Mouse (Mus musculus) heart, embryonic 14.5 days (tissue): ENCODE measurements around the gene Vipr1. TPM values are rescaled to one million over a fixed set of nuclear protein-coding genes. Genes with fewer than 3 reads are reported as not detected.

Source experiments
- ATAC-seq: fragments of 200-750 bp; cut with Nextera tagmentation; 2 replicates; pipeline ENCODE4 v1.8.0; 2017; ENCODE audit warnings: low read depth, moderate TSS enrichment; ENCODE audit not compliant: insufficient number of reproducible peaks, insufficient read depth, low FRiP score
- H3K27ac ChIP-seq, 2 experiments: fragments of 200-500 bp in 1 of 2; fragments of 300-500 bp in 1 of 2; sonication (generic) in 1 of 2; replicated peaks in 1 of 2; 2 replicates each; pipeline ENCODE4 v1.5.1; 2012 to 2014; ENCODE audit warnings: low read depth in 2 of 2, low read length in 2 of 2, control low read depth in 1 of 2, mild to moderate bottlenecking in 1 of 2, mixed read lengths in 1 of 2; ENCODE audit not compliant: control insufficient read depth in 1 of 2, insufficient read depth in 1 of 2
- H3K27me3 ChIP-seq: fragments of 300-500 bp; sonication (generic); 2 replicates; pipeline ENCODE4 v1.6.1; 2014; ENCODE audit warnings: mild to moderate bottlenecking, low read length, control low read depth; ENCODE audit not compliant: control insufficient read depth, insufficient read depth
- H3K36me3 ChIP-seq: fragments of 300-500 bp; sonication (generic); 2 replicates; pipeline ENCODE4 v1.6.1; 2014; ENCODE audit warnings: mild to moderate bottlenecking, control low read depth, low read length, mixed read lengths; ENCODE audit not compliant: control insufficient read depth, insufficient read depth
- H3K4me1 ChIP-seq, 2 experiments: fragments of 200-500 bp in 1 of 2; fragments of 300-500 bp in 1 of 2; sonication (generic) in 1 of 2; 2 replicates each; pipeline ENCODE4 v1.6.1; 2012 to 2014; ENCODE audit warnings: low read length in 2 of 2, control low read depth in 1 of 2, mixed read lengths in 1 of 2; ENCODE audit not compliant: control insufficient read depth in 2 of 2, insufficient read depth in 2 of 2
- H3K4me2 ChIP-seq: fragments of 300-500 bp; sonication (generic); 2 replicates; pipeline ENCODE4 v1.6.1; 2014; ENCODE audit warnings: mild to moderate bottlenecking, low read length
- H3K4me3 ChIP-seq, 2 experiments: fragments of 200-500 bp in 1 of 2; fragments of 300-500 bp in 1 of 2; sonication (generic) in 1 of 2; 2 replicates each; pipeline ENCODE4 v1.5.1; 2012 to 2014; ENCODE audit warnings: low read length in 2 of 2, mild to moderate bottlenecking in 2 of 2, control low read depth in 1 of 2, low read depth in 1 of 2, moderate library complexity in 1 of 2; ENCODE audit not compliant: control insufficient read depth in 1 of 2, insufficient read depth in 1 of 2
- H3K9ac ChIP-seq: fragments of 300-500 bp; sonication (generic); 2 replicates; pipeline ENCODE4 v1.6.1; 2014; ENCODE audit warnings: mild to moderate bottlenecking, low read length
- H3K9me3 ChIP-seq: fragments of 300-500 bp; sonication (generic); 2 replicates; pipeline ENCODE4 v1.6.1; 2016; ENCODE audit warnings: low read length, control low read depth; ENCODE audit not compliant: control insufficient read depth
- WGBS: fragments of 180-500 bp; shearing (Covaris S2); extraction: QIAGEN DNeasy Blood & Tissue Kit; methylation state at CpG from one replicate; pipeline ENCODE4 v1.1.7; 2014; 5-methylcytosine and 5-hydroxymethylcytosine counted together
- polyA plus RNA-seq: library from polyadenylated mRNA; unstranded; fragments of >200 nt; fragmentation: Nextera tagmentation; extraction: Ambion mirVana; gene quantifications from 2 replicates; pipeline ENCODE4 v1.2.1, GENCODE M21; 2014

Gene Vipr1
- polyA plus RNA-seq, 1 experiment from 2014 or later, result 0.11 TPM

GRCm38 (mm10) chr9:121635835-121636576 lies 6.5 kb upstream of the Vipr1 start:
- ATAC-seq, result no peak
- H3K9ac ChIP-seq, result no peak overlapping the region
- 51% methylated on average over 7 of the region's 7 CpGs for WGBS

DNA sequence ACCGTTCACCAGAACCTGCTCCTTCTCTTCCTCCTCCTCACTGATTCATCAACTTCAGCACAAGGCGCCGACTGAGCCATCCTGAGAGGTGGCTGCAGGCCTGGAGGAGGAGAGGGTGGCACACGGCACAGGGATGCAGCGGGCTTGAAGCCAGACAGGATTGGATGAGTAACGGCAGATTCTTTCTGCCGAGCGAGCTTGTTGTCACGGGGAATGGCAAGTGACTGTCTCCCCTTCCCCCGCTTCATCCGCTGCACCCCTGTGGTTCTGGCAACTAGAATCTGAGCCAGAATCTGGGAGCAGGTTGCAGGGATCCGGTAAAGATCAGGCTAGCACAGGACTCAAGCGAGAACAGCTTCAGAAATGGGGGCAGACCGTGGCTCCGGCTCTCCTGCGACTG lies 2.7 kb upstream of the Vipr1 start:
- Histone ChIP-seq H3K9ac (no peak overlapping the region), H3K4me3 (no peak overlapping the region), H3K27me3 (peaks cover 68% of the 10 kb centered on the region), H3K36me3 (no peaks in the 10 kb centered on the region), H3K4me2 (no peak overlapping the region), H3K27ac (no peak overlapping the region), H3K4me1 (peaks cover 0 to 10% of the 10 kb centered on the region in 2 experiments; a peak in 1 of 4 replicates), H3K9me3 (no peaks in the 10 kb centered on the region)
- WGBS, result 51% methylated on average over 16 of the region's 16 CpGs
- no peak for ATAC-seq

More at GRCm38 (mm10) chr9:121635835-121636576, 6.5 kb upstream of the Vipr1 start:
- Histone ChIP-seq H3K4me2 (no peak overlapping the region), H3K36me3 (no peaks in the 10 kb centered on the region), H3K27me3 (peaks cover 34% of the 10 kb centered on the region), H3K9me3 (no peaks in the 10 kb centered on the region), H3K4me3 (no peak overlapping the region), H3K4me1 (peaks cover 6 to 8% of the 10 kb centered on the region in 2 experiments; a peak in 2 of 4 replicates), H3K27ac (no peak overlapping the region)

GRCm38 (mm10) chr9:121641235-121641915 lies 1.1 kb upstream of the Vipr1 start:
- H3K9ac ChIP-seq, result peak overlapping the region; percentile 41; the same call in 1 of the 2 replicates
- 11% methylated on average over 27 of the region's 27 CpGs for WGBS
- peaks cover 0 to 10% of the 10 kb centered on the region in 2 experiments; a peak in 1 of 4 replicates for H3K4me1 ChIP-seq
- no peak overlapping the region for H3K27ac ChIP-seq
- peaks cover 62% of the 10 kb centered on the region for H3K27me3 ChIP-seq
- no peaks in the 10 kb centered on the region for H3K36me3 ChIP-seq
- ATAC-seq, result no peak
- peak overlapping the region; percentile 90 for H3K4me2 ChIP-seq
- H3K4me3 ChIP-seq, result peak overlapping the region; percentile 9 to 46; a peak in 3 of 4 replicates
- H3K9me3 ChIP-seq, result no peaks in the 10 kb centered on the region

DNA sequence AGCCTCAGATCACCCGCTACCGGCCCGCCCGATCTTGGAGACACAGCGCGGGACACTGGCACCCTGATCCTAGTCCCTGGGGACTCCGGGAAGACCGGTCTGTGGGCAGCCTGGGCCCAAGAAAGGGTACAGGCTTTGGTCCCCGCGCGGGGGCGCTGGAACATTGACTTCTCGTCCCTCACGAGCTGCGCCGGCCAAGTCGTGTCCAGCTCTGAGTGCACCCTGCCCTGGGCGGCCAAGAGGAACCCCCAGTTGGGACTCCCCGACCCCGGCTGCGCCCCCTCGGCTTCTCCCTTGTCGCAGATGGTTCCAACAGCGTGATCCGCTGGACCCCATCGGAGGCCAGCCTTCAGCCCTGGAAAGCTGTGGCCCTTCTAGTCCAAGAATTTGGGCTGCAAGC lies 515 bp upstream of the Vipr1 start, which contains the start of gene Lyzl4:
TSS of gene Lyzl4 (minus strand) at position 96 of the 400 bp plus-strand sequence.
- H3K27me3 ChIP-seq, result peaks cover 58% of the 10 kb centered on the region
- ATAC-seq, result 0 out of 2 replicates have a peak, but pooled peaks have one; percentile 34
- H3K27ac ChIP-seq, result no peak within 1 kb of the TSS
- peak within 1 kb of the TSS; percentile 90 for H3K4me2 ChIP-seq
- WGBS, result under 1% methylated on average over 26 of the region's 26 CpGs
- H3K9ac ChIP-seq, result peak within 1 kb of the TSS; percentile 49; the same call in 1 of the 2 replicates
- no peaks in the 10 kb centered on the region for H3K9me3 ChIP-seq
- no peaks in the 10 kb centered on the region for H3K36me3 ChIP-seq
- peaks cover 0 to 10% of the 10 kb centered on the region in 2 experiments; a peak in 1 of 4 replicates for H3K4me1 ChIP-seq
- H3K4me3 ChIP-seq, result peak within 1 kb of the TSS; percentile 39 to 46

- 43% methylated on average over 3 of the region's 3 CpGs for WGBS
- no peak for ATAC-seq
These were observed 2.3 kb downstream of the Vipr1 start for GRCm38 (mm10) chr9:121644855-121645254.

GRCm38 (mm10) chr9:121647026-121647425 lies 4.5 kb downstream of the Vipr1 start:
- peaks cover 23% of the 10 kb centered on the region for H3K27me3 ChIP-seq
- H3K36me3 ChIP-seq, result no peaks in the 10 kb centered on the region
- H3K9me3 ChIP-seq, result no peaks in the 10 kb centered on the region
- 48% methylated on average over 7 of the region's 7 CpGs for WGBS
- no peak overlapping the region for H3K4me2 ChIP-seq
- H3K9ac ChIP-seq, result no peak overlapping the region
- peaks cover 0 to 6% of the 10 kb centered on the region in 2 experiments; a peak in 1 of 4 replicates for H3K4me1 ChIP-seq
- H3K4me3 ChIP-seq, result no peak overlapping the region
- H3K27ac ChIP-seq, result no peak overlapping the region
- ATAC-seq, result no peak

More at GRCm38 (mm10) chr9:121644855-121645254, 2.3 kb downstream of the Vipr1 start:
- H3K27ac ChIP-seq, result no peak overlapping the region
- no peak overlapping the region for H3K4me2 ChIP-seq
- H3K36me3 ChIP-seq, result no peaks in the 10 kb centered on the region
- H3K9me3 ChIP-seq, result no peaks in the 10 kb centered on the region
- H3K9ac ChIP-seq, result no peak overlapping the region
- peaks cover 0 to 10% of the 10 kb centered on the region in 2 experiments; a peak in 1 of 4 replicates for H3K4me1 ChIP-seq
- H3K4me3 ChIP-seq, result no peak overlapping the region
- peaks cover 45% of the 10 kb centered on the region for H3K27me3 ChIP-seq

DNA sequence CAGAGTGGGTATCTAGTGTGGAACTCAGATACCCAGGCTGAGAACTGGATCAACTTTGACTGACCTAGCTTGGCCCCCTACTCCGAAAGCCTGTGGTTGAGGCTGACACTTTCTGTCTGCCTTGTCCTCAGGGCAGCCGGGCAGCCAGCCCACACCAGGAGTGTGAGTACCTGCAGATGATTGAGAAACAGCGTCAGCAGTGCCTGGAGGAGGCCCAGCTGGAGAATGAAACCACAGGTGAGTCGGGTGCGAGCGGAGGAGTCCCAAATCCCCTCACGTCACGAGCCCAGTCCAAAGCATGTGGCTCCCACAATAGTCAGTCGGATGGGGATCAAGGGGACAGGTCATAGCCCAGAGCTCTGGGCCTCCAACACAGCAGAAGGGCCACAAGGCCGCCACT lies 11.2 kb downstream of the Vipr1 start:
- Histone ChIP-seq H3K9me3 (no peaks in the 10 kb centered on the region), H3K27me3 (peaks cover 6% of the 10 kb centered on the region; the same call in 1 of the 2 replicates), H3K36me3 (no peaks in the 10 kb centered on the region), H3K27ac (no peak overlapping the region), H3K4me3 (no peak overlapping the region), H3K9ac (no peak overlapping the region), H3K4me1 (no peaks in the 10 kb centered on the region), H3K4me2 (no peak overlapping the region)
- WGBS, result 88% methylated on average over 10 of the region's 10 CpGs
- no peak for ATAC-seq
